Mouse (Mus musculus): Measurements from ENCODE around the gene Ccr6. TPM values are rescaled to one million over a fixed set of nuclear protein-coding genes. Genes with fewer than 3 reads are reported as not detected.

The Ccr6 gene
- total RNA-seq, 4 experiments from 2014 or later, result 0.22 TPM; not detected in 3

DNA sequence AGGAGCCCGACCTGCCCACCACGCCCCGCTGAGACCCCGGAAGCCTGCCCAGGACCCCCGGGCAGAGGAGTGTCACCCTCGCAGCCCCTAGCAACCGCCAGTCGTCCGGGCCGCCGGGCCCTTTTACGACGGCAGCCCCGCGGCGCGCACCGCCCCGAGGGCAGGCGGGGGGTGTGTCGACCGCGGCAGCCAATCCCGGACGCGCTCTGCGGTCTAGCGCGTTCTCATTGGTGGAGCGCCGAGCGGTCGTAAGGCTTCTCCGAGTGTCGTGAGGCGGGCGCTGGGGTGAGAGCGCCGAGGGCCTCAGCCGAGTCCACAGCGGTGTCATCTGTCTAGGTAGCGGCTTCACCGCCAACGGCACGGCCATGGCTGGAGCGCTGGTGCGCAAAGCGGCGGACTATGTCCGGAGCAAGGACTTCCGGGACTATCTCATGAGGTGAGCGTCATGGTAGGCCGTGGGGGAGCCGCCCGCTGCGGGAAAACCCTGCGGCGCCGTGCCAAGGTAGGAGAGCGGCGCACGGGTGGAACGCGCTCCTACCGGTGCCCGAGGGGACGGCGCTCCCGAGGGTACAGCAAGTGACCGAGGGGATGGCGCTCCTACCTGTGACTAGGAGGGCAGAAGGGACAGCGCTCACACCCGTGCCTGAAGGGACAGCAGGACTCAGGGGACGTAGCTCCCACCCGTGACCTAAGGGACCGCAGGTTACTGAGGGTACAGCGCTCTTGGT is 47.8 kb downstream of the Ccr6 start:
- DNase-seq (ENCODE audit: low spot score), result peak; percentile 95

DNA sequence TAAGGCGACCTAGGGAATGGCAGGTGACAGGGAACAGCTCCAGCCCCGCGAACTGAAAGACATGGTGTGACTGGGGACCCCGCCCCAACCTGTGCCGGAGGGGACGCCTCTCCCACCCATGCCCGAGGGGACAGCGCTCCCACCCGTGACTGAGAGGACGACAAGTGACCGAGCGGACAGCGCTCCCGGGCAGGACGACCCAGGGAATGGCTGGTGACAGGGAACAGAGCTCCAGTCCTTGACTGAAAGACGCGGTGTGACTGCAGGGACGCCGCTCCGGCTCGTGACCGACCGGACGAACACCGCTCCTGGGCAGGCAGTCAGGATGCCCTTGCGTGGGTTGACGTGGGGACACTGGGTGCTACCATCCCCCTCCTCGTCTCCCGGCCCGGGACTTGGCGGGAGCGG is 48.4 kb downstream of the Ccr6 start:
- peak; percentile 47 for DNase-seq (ENCODE audit: low spot score)

GRCm38 (mm10) chr17:8285056-8285455 is 49.2 kb downstream of the Ccr6 start:
- no peak for DNase-seq (ENCODE audit: low spot score)

GRCm38 (mm10) chr17:8286987-8287386 is 51.1 kb downstream of the Ccr6 start:
- DNase-seq (ENCODE audit: low spot score), result no peak

DNA sequence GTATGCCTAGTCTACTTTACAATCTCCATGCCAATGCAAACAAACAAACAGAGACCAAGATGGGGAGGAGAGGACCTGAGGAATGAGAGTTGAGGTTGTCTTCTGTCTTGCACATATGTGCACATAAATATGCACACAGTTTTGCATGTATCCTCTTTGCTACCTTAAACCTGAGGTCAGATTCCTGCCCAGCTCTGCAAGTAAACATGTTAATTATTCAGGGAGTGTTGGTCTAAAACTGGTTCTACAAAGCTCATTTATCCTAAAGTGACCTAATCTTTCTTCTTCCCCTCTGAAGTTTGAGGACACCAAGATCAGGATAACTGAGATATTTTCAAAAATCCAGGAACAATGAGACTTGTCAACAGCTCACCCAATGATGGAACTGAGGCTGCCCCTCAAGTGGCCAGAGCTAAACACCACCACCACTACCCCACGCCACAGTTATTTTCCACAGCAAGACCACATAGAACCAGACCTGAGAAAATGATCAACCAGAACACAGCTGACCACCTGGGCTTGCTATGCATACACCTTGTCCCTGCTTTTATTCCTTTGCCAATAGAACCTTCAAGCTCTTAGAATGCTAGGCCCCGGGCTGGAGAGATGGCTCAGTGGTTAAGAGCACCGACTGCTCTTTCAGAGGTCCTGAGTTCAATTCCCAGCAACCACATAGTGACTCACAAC is 54.3 kb downstream of the Ccr6 start:
- no peak for DNase-seq (ENCODE audit: low spot score)

- no peak for DNase-seq (ENCODE audit: low spot score)
Observed at GRCm38 (mm10) chr17:8290736-8291135, 54.9 kb downstream of the Ccr6 start.

DNA sequence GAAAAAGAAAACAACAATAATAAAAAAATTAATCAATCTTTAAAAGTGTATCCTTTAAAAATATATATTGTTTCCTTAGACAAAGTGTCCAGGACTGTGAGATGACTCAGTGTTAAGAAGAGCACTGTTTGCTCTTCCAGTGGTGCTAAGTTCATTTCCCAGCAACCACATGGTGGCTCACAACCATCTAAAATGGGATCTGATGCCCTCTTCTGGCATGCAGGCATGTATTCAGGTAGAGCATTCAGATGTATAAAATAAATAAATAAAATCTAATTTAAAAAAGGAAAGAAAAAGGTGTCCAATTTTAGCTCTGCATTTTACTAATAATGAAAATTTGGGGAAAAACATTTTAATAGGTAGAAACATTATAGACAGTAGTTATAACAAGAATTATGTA is 60.0 kb downstream of the Ccr6 start:
- DNase-seq (ENCODE audit: low spot score), result no peak

GRCm38 (mm10) chr17:8296313-8296844 is 60.5 kb downstream of the Ccr6 start:
- no peak for DNase-seq (ENCODE audit: low spot score)

GRCm38 (mm10) chr17:8297746-8298145 is 61.9 kb downstream of the Ccr6 start:
- DNase-seq (ENCODE audit: low spot score), result no peak

DNA sequence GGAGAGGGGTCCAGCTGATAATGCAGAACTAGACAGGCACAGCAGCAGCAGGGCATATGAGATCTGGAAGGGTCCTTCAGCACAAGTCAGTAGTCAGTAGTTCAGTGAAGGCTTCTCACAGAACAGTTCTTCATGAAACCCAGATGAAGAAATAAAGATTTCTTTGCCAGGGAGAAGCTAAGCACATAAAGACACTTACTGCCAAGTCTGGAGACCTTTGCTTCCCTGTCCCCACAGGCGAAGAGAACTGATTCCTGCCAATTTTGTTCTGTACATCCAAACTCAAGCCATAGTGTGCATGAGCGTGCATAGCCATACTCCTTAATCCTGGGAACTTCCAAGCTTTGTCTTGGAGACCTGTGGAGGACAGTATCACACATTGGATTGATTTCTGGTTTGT is 62.4 kb downstream of the Ccr6 start:
- no peak for DNase-seq (ENCODE audit: low spot score)

DNA sequence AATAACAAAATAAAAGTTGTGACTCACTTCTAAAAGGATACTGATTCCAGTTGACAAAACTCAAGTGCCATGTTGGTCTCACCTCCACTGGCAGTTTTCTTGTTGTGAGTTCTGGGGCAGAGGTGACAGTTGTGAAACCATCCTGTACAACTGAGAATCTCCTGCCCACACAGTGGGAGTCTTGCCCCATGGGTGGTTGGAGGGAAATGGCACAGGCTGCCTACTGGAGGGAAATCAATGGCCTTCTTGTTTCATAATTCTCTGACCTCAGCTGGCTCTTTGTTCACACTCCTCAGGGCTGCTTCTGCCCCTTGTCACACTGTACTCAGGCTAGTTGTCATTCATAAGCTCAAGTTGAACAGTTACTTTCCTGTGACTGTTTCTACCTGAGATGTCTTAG is 63.7 kb downstream of the Ccr6 start:
- DNase-seq (ENCODE audit: low spot score), result no peak

- DNase-seq (ENCODE audit: low spot score), result no peak
Observed at GRCm38 (mm10) chr17:8301515-8301914, 65.7 kb downstream of the Ccr6 start.

- no peak for DNase-seq (ENCODE audit: low spot score)
Observed at GRCm38 (mm10) chr17:8302772-8303438, 67.1 kb downstream of the Ccr6 start.

DNA sequence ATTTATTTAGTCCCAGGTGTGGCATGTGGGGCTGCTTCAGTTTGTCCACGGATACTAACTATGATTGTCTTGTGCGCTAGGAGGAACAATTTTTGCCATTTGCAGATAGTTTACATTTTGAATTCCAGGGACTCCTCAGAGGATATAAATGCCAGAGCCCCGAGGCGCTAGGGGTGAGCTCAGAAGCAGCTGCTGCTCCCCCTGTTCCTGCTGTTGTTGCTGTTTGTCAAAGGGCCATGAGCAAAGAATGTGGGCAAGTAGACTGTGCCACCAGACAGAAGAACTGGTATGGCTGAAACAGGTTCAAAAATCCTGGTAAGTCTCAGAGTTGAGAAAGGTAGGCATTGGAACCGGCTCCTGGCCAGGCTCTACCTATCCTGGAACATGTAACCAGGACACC is 67.8 kb downstream of the Ccr6 start:
- no peak for DNase-seq (ENCODE audit: low spot score)

DNA sequence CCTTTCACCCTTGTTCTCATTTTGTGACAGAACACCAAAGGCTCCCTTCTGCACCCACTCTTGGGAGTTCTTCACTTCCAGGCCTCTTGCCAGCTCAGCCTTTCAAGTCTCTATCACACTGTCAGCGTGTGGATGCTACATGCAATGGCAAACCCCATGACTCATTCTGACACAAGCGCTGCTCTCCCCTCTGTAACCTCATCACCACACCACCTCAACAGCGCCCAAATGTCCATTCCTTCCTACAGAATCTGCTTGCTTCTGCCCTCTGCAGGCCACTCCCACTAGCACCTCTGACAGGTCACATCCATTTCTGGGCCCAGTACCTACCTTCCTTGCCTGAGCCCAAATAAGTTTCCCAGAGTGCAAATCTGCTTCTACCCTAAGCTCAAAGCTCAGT is 70.0 kb downstream of the Ccr6 start:
- DNase-seq (ENCODE audit: low spot score), result no peak

Other genes starting within 250 kb of the Ccr6 start
- gene Gm49673, start 88.3 kb upstream of the Ccr6 start, total RNA-seq (2022), result not detected
- gene Rnaset2a, start 87.9 kb upstream of the Ccr6 start, total RNA-seq (2022), result 10 to 100 TPM; 18.4 to 22.5 (median 22.1) TPM
- 10 to 100 TPM; 16.3 to 20.0 (median 17.5) TPM for gene Fgfr1op, start 70.5 kb upstream of the Ccr6 start, total RNA-seq (2022)
- 100 to 1,000 TPM; 872 to 928 (median 908) TPM for gene Mpc1, start 46.9 kb downstream of the Ccr6 start, total RNA-seq (2022)
- 10 to 100 TPM; 14.4 to 18.8 (median 16.2) TPM for gene Sft2d1, start 75.1 kb downstream of the Ccr6 start, total RNA-seq (2022)
- gene Prr18, start 101.4 kb downstream of the Ccr6 start, total RNA-seq (2022), result under 1 TPM in 2 of 4 experiments, not detected in 2; 0.06 to 0.17 TPM
- gene T2, start 119.9 kb downstream of the Ccr6 start, total RNA-seq (2022), result under 1 TPM; 0.14 to 0.60 (median 0.41) TPM
- not detected for gene T, start 198.4 kb downstream of the Ccr6 start, total RNA-seq (2022)